Mouse (Mus musculus) natural killer cell, adult 2 months (primary cell): ENCODE data around the gene C1qtnf3.

ENCODE experiments used
- DNase-seq, 2 experiments: peaks; one replicate each; pipeline ENCODE4 v3.0.0; 2022; ENCODE audit warnings: low spot score in 2 of 2

C1qtnf3 gene

GRCm38 (mm10) chr15:10951951-10952759 is at the start of gene C1qtnf3:
TSS of gene C1qtnf3 (plus strand) at chr15:10952332.
- DNase-seq = no peak

- DNase-seq = no peak
These were observed 49.8 kb upstream of the C1qtnf3 start for GRCm38 (mm10) chr15:10902360-10902759.

- DNase-seq = no peak
These were observed 35.4 kb upstream of the C1qtnf3 start for GRCm38 (mm10) chr15:10916611-10917311.

DNA sequence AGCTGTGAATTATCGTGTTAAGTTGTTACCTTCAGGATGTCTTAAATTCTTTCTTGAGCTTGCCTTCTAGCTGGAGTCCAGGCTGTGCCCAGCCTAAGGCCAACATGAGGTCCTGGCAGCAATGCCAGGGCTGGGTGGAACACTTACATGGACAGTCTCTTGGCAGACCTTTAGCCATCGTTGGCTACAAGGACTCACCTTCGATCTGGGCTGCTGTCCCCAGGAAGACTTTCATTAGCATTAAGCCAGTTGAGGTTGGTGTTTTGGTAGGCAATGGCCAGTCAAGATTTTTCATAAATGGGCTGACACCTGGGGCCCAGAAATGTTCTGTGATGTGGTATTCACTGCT is 34.8 kb upstream of the C1qtnf3 start:
- DNase-seq = no peak

DNA sequence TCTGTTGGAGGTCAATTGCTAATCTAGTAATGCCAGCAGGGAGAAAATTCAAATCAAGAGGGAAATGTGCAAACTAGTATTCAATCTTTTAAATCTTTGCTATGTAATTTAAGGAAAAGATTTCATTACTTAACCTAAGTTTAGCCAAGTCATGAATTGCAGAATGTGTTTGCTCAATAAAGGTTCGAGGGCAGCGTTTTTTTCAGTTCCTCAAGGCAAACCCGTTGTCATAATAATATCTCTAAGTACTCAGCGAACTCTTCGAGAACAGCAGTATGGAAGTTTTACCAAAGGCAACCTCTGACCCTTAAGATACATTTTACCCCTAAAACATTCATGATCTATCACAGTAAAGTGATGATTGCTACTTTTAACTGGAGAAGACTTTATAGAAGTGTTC is 31.9 kb upstream of the C1qtnf3 start:
- DNase-seq = no peak

DNA sequence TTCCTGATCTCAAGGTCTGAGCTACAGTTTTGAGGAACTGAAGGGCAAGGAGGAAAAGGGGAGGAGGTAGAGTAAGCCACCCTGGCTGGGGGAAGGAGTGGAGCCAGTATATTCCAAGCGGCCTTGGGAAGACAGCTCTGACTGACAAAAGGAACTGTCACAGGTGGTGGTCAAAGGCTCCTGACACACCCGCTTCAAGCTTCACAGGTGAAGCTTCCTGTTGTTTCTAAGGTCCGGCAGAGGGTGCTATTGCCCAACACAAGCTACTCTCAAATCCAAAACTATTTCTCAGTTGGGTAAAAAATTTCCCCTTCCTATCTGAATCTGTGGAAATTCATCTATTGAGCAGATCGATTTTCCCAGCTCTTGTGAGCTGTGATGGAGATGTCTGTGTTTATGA is 31.1 kb upstream of the C1qtnf3 start:
- no peak for DNase-seq

GRCm38 (mm10) chr15:10922061-10922460 is 30.1 kb upstream of the C1qtnf3 start:
- no peak for DNase-seq

DNA sequence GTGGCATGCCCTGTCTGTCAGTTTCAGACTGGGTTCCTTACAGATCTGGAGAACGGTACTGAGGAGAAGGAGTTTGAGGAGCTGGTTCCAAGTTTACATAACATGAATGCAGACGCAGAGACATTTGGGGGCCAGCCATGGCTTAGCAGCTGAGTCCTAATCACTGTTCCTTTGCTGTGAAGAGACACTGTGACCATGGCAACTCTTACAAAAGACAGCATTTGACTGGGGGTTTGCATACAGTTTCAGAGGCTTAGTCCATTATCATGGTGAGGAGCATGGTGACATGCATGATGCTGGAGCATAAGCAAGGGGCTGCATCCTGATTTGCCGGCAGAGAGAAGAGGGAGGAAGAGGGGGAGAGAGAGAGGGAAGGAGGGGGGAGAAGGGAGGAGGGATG is 29.6 kb upstream of the C1qtnf3 start:
- DNase-seq = no peak

DNA sequence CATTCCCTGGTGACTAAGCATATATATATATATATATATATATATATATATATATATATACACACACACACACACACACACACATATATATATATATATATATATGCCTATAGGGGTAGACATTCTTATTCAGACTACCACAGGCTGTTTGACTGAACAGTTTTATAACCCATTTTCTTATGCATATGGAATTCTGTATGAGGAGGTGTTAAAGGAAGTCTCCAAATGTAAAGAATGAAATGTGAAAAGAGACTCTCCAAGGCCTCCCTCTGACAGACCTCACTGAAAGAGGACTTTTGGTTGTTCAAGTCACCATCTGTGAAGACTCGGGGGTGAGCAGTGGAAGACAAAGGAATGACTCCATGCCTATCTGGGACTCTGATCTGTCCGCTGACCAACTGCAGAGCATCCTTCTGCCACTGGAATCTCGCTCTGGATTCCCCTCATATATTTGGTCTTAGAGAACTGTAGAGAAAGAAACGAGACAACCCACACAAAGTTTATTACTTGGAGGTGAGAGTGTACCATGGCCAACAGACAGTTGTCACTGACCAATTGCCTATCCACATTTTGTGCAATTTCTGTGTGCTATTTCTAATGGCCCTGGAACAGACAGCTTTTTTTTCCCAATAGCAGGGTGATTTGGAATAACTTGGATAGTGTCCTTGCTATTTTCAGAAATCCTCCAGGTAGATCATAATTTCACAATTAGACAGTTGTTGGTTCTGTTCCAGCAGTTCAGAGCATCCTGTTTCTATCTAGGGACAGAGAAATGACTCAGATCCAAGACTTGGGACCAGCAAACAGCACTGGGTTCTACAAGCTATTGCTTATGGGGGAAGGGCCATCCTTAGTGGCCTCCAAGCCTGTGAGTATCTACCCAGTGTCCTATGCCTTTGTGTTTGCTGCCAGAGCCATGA is 28.8 kb upstream of the C1qtnf3 start:
- DNase-seq = no peak

GRCm38 (mm10) chr15:10927325-10927724 is 24.8 kb upstream of the C1qtnf3 start:
- DNase-seq = no peak

DNA sequence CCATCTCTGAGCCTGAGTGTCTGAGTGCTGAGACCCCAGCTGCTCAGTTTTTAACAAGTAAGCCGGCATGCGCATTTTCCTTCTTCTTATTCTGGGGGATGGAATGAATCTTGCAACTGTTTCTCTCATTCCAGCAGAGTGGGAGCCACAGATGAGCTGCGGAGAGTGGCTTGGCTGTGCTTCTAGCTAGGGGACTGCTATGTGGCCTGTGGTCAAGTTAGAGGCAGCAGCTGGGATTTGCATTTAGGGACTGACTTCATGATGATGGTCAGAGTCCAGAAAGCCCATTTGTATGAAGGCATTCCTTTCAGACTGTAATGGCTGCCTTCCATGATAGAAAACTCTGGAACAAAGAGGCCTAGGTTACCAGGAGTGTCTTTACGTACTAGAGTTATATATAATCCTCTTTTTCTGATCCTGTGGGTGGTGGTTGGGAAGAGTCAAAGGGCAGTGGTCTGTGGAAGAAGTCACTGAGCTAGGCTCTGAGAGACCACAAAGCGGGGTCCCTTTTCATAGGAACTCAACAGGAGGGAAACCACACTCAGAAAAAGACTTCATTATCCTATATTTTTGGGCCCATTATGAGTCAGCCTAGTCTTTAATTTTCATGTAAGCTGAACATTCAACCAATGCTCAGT is 23.4 kb upstream of the C1qtnf3 start:
- DNase-seq = no peak

DNA sequence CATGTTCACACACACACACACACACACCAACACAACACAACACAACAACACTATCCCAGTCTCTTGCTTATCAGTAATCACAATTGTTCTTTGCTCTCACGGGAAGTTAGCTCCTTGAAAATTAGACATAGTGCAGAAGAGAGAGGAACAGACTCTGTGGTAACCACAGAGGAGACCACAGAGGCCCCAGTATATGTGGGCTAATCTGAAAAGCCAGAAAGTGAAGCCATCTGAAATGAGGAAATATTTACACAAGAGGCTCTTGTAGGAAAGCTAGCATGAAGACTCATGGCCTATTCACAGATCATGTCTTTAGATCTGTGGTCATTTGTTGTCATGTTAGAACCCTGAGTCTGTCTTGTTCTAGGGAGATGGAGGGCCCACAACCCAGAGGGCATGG is 18.2 kb upstream of the C1qtnf3 start:
- DNase-seq = no peak

DNA sequence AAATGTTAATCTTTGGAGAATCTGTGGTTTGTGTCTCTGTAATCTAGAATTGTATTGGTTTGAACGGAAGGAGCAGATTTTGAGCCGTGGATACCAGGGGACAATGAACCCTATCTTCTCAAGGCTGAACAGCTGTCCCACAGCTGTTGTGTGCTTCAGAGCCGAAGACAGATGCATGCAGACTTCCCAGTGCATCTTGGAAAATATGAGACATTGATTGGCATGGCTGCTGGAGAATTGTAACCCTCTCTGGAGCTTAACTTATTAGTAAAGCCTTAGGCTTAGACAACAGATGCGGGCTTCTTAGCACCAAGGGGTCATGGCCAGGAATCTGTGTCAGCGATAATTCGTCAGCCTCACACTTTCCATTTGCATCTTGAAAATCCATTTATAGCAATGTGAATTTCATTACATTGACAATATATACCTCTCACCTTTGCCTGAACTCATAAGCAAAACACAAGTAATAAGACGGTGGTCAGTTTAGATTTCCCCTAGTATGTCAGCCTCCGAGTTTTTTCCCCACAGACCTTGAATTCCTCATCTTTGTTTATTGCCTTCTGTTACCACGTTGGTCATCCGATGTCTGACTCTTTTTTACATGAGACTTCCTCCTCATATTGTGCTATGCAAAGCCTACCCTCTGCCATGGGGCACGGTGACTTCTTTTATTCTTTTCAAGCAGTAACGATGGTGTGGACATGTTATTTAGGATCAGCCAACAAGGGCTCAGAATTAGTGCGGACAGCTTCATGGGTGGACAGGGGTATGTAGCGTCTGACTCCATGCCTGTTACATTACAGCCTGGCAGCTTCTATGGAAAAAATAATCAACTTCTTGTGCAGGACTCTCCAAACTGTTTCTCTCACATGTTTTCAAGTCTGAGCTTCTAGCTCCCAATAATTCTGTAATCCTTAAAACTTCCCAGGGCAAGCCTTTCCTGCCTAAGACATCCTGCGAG is 11.7 kb upstream of the C1qtnf3 start:
- no peak for DNase-seq

DNA sequence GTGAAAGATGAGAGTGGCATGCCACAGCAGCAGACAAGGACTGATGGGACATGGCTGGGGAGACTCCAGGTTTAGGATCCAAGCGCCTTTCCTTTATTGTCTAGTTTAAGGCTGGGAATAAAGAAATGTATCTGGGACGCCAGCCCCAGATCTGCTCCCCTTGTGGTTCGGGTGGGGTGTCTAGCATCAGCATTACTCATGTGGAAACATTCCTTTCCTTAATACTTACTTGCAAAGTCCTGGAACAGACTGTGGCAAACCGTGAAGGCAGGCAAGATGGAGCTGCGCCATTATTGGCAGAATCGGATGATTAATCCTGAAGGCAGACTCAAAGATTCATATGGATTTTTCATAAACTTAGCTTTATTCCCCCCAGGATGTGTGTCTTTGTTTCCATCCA is 10.2 kb upstream of the C1qtnf3 start:
- DNase-seq = no peak

DNA sequence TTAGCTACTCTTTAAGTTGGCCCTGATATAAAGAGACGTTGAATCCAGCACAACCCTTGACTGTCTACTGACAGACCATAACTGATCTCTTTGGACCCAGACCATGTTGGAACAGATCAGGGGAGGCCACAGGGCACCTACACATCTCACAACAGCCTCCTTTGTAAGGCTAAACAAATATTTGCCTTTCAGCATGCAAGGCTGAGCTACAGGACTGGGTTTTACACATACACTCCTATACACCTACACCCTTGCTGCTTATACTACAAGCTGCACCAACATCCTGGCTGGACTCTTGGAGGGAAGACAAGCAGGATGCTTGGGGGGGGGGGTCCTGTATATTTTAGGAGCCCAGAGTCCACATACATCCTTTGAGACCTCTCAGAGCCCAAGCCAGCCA is 4.3 kb upstream of the C1qtnf3 start:
- DNase-seq = no peak

DNA sequence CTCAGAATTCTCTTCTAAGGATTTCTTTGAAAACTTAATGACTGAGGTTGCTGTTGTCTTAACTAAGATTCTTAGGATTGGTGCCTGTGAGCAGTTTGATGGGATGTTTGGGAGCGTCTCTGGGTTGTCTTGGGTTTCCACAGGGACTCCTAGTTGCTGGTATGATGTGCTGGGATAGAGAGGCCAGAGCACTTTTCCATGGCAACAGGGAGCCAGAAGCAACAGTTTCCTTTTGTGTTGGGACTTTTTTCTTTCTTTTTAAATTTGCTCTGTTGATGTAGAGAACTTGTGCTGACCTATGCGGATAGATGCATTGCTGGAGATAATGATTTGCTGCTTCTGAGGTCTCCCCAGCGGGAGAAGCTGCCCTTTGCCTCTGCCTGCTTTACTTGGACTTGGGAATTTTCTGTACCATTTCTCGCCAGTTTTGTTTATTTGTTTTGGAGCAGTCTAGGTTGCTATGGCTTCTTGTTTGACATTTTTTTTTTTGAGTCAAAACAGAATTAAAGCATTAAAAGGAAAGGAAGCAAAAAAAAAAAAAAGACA is 701 bp downstream of the C1qtnf3 start:
- no peak for DNase-seq

DNA sequence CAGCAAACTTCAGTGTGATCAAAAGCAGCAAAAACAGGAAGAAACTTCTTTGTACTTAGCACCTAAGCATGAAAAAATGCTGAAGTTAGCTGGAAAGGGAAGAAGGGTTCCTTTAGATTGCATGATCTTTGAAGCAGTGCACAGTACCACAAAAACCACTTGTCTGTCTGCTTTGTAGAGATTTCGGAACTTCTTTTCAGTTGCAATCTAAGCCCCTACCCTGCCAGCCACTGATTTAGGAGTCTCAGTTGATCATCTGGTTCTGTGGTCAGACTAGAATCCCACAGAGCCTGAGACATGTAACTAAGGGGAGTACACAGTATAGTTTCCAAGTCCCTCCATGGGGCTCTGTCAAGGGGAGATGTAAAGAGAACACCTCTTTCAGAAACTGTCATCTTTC is 1.3 kb downstream of the C1qtnf3 start:
- no peak for DNase-seq

DNA sequence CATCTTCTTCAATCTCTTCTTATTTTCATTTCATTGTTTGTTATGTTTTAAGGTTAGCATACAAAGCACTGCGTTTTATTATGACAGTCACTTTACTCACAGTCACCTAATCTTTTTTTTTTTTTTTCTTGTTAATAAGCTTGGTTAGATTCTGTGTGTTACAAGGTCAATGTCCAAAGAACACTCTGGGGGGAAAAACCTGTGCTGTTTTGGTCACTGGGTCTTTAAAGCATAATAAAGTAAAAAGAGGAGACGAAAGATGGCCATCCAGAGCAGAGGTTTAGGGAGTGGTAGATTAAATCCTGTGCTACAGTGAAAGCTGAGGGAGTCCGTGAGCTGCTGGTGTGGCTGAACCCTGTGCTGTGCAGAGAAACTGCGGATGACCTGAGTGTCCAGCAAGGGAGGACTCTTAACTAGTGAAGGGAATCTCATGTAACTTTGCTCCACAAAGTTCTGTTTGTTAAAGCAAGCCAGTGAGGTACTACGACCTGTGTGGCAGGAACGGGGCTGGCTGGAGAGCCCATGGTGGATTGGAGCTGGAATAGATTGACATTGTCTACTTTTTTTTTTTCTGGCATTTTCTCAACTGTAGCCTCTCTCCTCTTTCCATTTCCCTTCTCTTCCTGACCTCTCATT is 2.4 kb downstream of the C1qtnf3 start:
- no peak for DNase-seq

GRCm38 (mm10) chr15:10955156-10955555 is 3.0 kb downstream of the C1qtnf3 start:
- DNase-seq = no peak

DNA sequence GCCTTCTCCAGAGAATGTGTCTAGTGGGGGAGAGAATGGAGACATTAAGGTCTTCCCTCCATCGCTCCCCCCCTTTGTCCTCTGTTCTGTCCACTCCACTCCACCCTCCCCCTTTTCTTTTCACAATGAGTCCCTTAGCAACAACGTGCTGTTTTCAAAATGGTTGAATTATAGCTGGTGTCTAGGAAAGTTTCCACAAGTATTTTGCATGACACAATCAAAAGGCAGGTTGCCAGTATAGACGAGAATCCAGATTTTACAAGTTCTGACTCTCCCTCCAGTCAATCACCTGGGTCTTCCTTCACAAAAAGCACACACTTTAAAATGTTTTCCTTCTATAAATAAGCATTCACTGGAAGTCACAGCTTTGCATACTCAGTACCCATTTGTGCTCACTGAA is 4.6 kb downstream of the C1qtnf3 start:
- DNase-seq = no peak
